Mouse (Mus musculus): ENCODE measurements around the gene Srpk3. TPM values are rescaled to one million over a fixed set of nuclear protein-coding genes. Genes with fewer than 3 reads are reported as not detected.
A peak's percentile ranks its signal among the peaks of the same experiment; 100 is the strongest.

The Srpk3 gene
- polyA plus RNA-seq, 1 experiment: 5.4 TPM

DNA sequence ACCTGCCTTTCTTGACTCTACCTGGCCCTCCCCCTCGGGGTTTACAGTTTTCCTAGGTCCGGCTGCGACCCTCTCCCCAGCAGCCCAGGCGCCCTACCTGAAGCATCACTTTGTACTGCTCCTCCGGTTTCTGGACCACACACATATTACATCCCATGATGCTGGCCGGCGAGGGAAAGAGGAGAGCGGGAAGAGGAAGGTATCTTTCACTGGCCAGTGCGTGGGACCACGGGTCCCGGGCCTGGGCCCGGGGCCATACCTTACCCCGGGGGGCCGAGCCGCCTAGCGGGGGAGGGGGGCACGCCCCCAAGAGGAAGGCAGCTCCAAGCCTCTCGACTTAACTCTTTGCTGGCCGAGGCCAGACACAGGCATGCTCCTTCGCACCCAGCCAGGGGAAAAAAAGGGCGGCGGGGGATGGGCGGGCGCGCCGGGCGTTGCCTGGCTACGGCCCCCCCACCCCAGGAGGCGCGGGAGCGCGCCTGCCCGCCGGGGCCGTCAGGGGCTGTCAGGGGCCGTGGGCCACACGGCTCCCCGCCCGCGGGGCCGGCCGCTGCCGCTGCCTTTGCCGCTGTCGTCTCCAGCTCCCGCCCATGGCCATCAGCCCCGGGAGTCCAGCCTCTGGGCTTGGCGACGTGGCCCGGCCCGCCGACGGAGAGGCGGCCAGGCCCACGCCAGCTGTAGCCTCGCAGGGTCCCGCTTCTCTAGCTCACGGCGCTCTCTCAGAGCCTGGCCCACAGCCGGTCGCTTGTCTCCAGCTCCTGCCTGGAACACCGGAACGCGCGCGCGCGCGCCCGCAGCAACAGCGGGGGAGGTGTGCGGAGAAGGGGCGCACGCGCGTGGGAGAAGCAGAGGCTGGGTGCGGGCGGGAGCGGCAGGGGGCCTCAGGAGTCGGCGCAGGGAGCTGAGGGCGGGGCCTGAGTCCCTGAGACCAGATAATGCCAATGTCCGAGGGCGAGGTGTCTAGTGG, 50.3 kb downstream of the Srpk3 start, which contains the start of gene Pdzd4:
Gene Pdzd4, minus strand, starts transcription at position 785 of the 967 bp plus-strand sequence.
- WGBS: 3% methylated on average over 77 of the region's 84 CpGs
- no peak within 1 kb of the TSS for H3K27ac ChIP-seq (ENCODE audit: control insufficient read depth, insufficient read depth, low read length)
- no peaks in the 10 kb centered on the region for H3K27me3 ChIP-seq (ENCODE audit: control insufficient read depth, insufficient read depth, low read length)
- H3K4me3 ChIP-seq (ENCODE audit: control insufficient read depth, insufficient read depth, low read length): peak within 1 kb of the TSS; percentile 85
- H3K4me1 ChIP-seq (replicated peaks; ENCODE audit: control insufficient read depth, insufficient read depth, low read length): peaks cover 12% of the 10 kb centered on the region
- H3K36me3 ChIP-seq (ENCODE audit: control insufficient read depth, insufficient read depth, low read length): no peaks in the 10 kb centered on the region
- peak; percentile 61 for DNase-seq
- TF ChIP-seq CTCF (IDR thresholded peaks at IDR 0.05; ENCODE audit: borderline replicate concordance, control insufficient read depth, extremely low read depth, insufficient read depth, low read length, poor library complexity): no peak
- TF ChIP-seq POLR2A (IDR thresholded peaks at IDR 0.05; ENCODE audit: control insufficient read depth, extremely low read depth, insufficient read depth, low read length, poor library complexity): no peak

Other genes starting within 250 kb of the Srpk3 start
- 1.1 and 1.2 TPM in 2 replicates for gene Dusp9, start 135.0 kb upstream of the Srpk3 start, polyA plus RNA-seq (2012; rRNA removed)
- 6.4 and 6.9 TPM in 2 replicates for gene Pnck, start 114.3 kb upstream of the Srpk3 start, polyA plus RNA-seq (2012; rRNA removed)
- 38.1 and 44.5 TPM in 2 replicates for gene Slc6a8, start 101.3 kb upstream of the Srpk3 start, polyA plus RNA-seq (2012; rRNA removed)
- gene Bcap31, start 58.2 kb upstream of the Srpk3 start, polyA plus RNA-seq (2012; rRNA removed): 45.8 and 54.4 TPM in 2 replicates
- gene Abcd1, start 57.8 kb upstream of the Srpk3 start, polyA plus RNA-seq (2012; rRNA removed): 73.8 and 76.3 TPM in 2 replicates
- 0.46 and 0.86 TPM in 2 replicates for gene Plxnb3, start 17.3 kb upstream of the Srpk3 start, polyA plus RNA-seq (2012; rRNA removed)
- gene Idh3g, start 12.5 kb downstream of the Srpk3 start, polyA plus RNA-seq (2012; rRNA removed): 327 and 378 TPM in 2 replicates
- gene Ssr4, start 12.6 kb downstream of the Srpk3 start, polyA plus RNA-seq (2012; rRNA removed): 189 and 216 TPM in 2 replicates
- 6.2 and 7.3 TPM in 2 replicates for gene Pdzd4, start 50.6 kb downstream of the Srpk3 start, polyA plus RNA-seq (2012; rRNA removed)
- 0.06 and 0.26 TPM in 2 replicates for gene Avpr2, start 117.7 kb downstream of the Srpk3 start, polyA plus RNA-seq (2012; rRNA removed)
- 7.1 and 7.5 TPM in 2 replicates for gene L1cam, start 121.7 kb downstream of the Srpk3 start, polyA plus RNA-seq (2012; rRNA removed)
- gene Arhgap4, start 147.5 kb downstream of the Srpk3 start, polyA plus RNA-seq (2012; rRNA removed): 574 and 583 TPM in 2 replicates
- 82.0 and 102 TPM in 2 replicates for gene Naa10, start 147.5 kb downstream of the Srpk3 start, polyA plus RNA-seq (2012; rRNA removed)
- gene Renbp, start 156.4 kb downstream of the Srpk3 start, polyA plus RNA-seq (2012; rRNA removed): 13.7 and 16.1 TPM in 2 replicates
- gene Hcfc1, start 192.0 kb downstream of the Srpk3 start, polyA plus RNA-seq (2012; rRNA removed): 193 and 271 TPM in 2 replicates
- 166 and 182 TPM in 2 replicates for gene Irak1, start 249.5 kb downstream of the Srpk3 start, polyA plus RNA-seq (2012; rRNA removed)

All from thymus, adult 2 months (tissue).